ENCODE assay signal across 8 mouse cellular contexts in genomic region chr7:43466099-43466694, GRCm38 (mm10). TPM values are rescaled to one million over a fixed set of nuclear protein-coding genes. Genes with fewer than 3 reads are reported as not detected.
DNase-seq lines count a peak whose midpoint lies in the region; ATAC-seq lines count a peak whose summit lies in the region.

No protein-coding gene starts in this region.

- WGBS in hindbrain, embryonic 15.5 days: under 1% methylated on average over 30 of the region's 33 CpGs

- peak; percentile 68 for ATAC-seq in hindbrain, embryonic 15.5 days (ENCODE audit: low FRiP score, low read depth)

- no peaks in the 10 kb centered on the region for H3K9me3 ChIP-seq in hindbrain, embryonic 15.5 days
- no peaks in the 10 kb centered on the region for H3K9me3 ChIP-seq in megakaryocyte, embryonic 14.5 days

- peak overlapping the region; percentile 89 for H3K4me2 ChIP-seq in hindbrain, embryonic 15.5 days

- intact Hi-C loops in left cerebral cortex, postnatal 10 days (cut with DNase I): loop anchor here (10.0 kb wide), 1 partner anchor 181 kb away; no protein-coding TSS in a partner anchor

- H3K27ac ChIP-seq in hindbrain, embryonic 15.5 days (replicated peaks): peak overlapping the region; percentile 80

- H3K27me3 ChIP-seq in hindbrain, embryonic 15.5 days: 0 out of 2 replicates have a peak, but pooled peaks cover 7% of the 10 kb centered on the region
- H3K27me3 ChIP-seq in megakaryocyte, embryonic 14.5 days (replicated peaks): peaks cover 11% of the 10 kb centered on the region

- H3K9ac ChIP-seq in hindbrain, embryonic 15.5 days: peak overlapping the region; percentile 47

- H3K36me3 ChIP-seq in hindbrain, embryonic 15.5 days: no peaks in the 10 kb centered on the region
- H3K36me3 ChIP-seq in megakaryocyte, embryonic 14.5 days (replicated peaks; ENCODE audit: low read length): peaks cover 26% of the 10 kb centered on the region

- peak overlapping the region; percentile 59 for H3K4me3 ChIP-seq in hindbrain, embryonic 15.5 days
- peak overlapping the region; percentile 96 for H3K4me3 ChIP-seq in megakaryocyte, embryonic 14.5 days (replicated peaks)

- H3K4me1 ChIP-seq in hindbrain, embryonic 15.5 days (replicated peaks): peaks cover 10% of the 10 kb centered on the region
- peaks cover 37% of the 10 kb centered on the region for H3K4me1 ChIP-seq in megakaryocyte, embryonic 14.5 days

- DNase-seq in ZHBTc4 (ENCODE audit: low read depth, low spot score): peak; percentile 96
- DNase-seq in cerebellum, postnatal 25 days: peak; percentile 83 to 92
- DNase-seq in gastrocnemius, adult 18-20 months (ENCODE audit: low spot score): peak; percentile 75
- peak; percentile 55 to 93 for DNase-seq in left cerebral cortex, postnatal 10 days (ENCODE audit: extremely low spot score in 1 of 2, low spot score in 2 of 2)
- peak; percentile 76 to 80 for DNase-seq in right cerebral cortex, adult 2 months (ENCODE audit: low spot score in 2 of 2)
- peak; percentile 82 for DNase-seq in urinary bladder, postnatal 14 days (ENCODE audit: low spot score)

RNA-seq across cellular contexts. Expression of gene Vsig10l, which starts 3.2 kb away (rescaled TPM):
- total RNA-seq in gastrocnemius, adult 18-20 months (2021): under 1 TPM; 0.85 to 0.87 TPM
- 21.0 and 21.4 TPM in 2 replicates for polyA plus RNA-seq in hindbrain, embryonic 15.5 days (2015; fragmentation: Nextera tagmentation; extraction: Ambion mirVana)
- 1 to 10 TPM; 4.4 TPM for total RNA-seq in left cerebral cortex, postnatal 10 days (2021)
- polyA plus RNA-seq in megakaryocyte, embryonic 14.5 days (2012; ENCODE audit: insufficient read depth, low replicate concordance): 3.3 and 9.4 TPM in 2 replicates

RNA-seq across cellular contexts. Expression of gene Gm45233, which starts 22.3 kb away (rescaled TPM):
- under 1 TPM; 0.28 to 0.84 TPM for total RNA-seq in gastrocnemius, adult 18-20 months (2021)
- 0.41 TPM in 1 of 2 replicates, not detected in the other for polyA plus RNA-seq in hindbrain, embryonic 15.5 days (2015; fragmentation: Nextera tagmentation; extraction: Ambion mirVana)
- total RNA-seq in left cerebral cortex, postnatal 10 days (2021): 1 to 10 TPM in 1 of 2 experiments, under 1 TPM in 1; 0.79 to 1.4 TPM
- polyA plus RNA-seq in megakaryocyte, embryonic 14.5 days (2012; ENCODE audit: insufficient read depth, low replicate concordance): 0.75 TPM in 1 of 2 replicates, not detected in the other

RNA-seq across cellular contexts. Expression of gene Etfb, which starts 22.3 kb away (rescaled TPM):
- total RNA-seq in gastrocnemius, adult 18-20 months (2021): 100 to 1,000 TPM; 282 to 331 TPM
- 129 and 138 TPM in 2 replicates for polyA plus RNA-seq in hindbrain, embryonic 15.5 days (2015; fragmentation: Nextera tagmentation; extraction: Ambion mirVana)
- 10 to 100 TPM; 52.2 to 55.8 TPM for total RNA-seq in left cerebral cortex, postnatal 10 days (2021)
- polyA plus RNA-seq in megakaryocyte, embryonic 14.5 days (2012; ENCODE audit: insufficient read depth, low replicate concordance): 68.1 and 368 TPM in 2 replicates

RNA-seq across cellular contexts. Expression of gene Iglon5, which starts 23.7 kb away (rescaled TPM):
- total RNA-seq in gastrocnemius, adult 18-20 months (2021): under 1 TPM; 0.19 to 0.39 TPM
- polyA plus RNA-seq in hindbrain, embryonic 15.5 days (2015; fragmentation: Nextera tagmentation; extraction: Ambion mirVana): 9.6 and 10.7 TPM in 2 replicates
- 10 to 100 TPM; 46.4 to 47.7 TPM for total RNA-seq in left cerebral cortex, postnatal 10 days (2021)
- polyA plus RNA-seq in megakaryocyte, embryonic 14.5 days (2012; ENCODE audit: insufficient read depth, low replicate concordance): not detected in 2 replicates

RNA-seq across cellular contexts. Expression of gene Cldnd2, which starts 25.6 kb away (rescaled TPM):
- total RNA-seq in gastrocnemius, adult 18-20 months (2021): not detected
- not detected in 2 replicates for polyA plus RNA-seq in hindbrain, embryonic 15.5 days (2015; fragmentation: Nextera tagmentation; extraction: Ambion mirVana)
- total RNA-seq in left cerebral cortex, postnatal 10 days (2021): not detected
- polyA plus RNA-seq in megakaryocyte, embryonic 14.5 days (2012; ENCODE audit: insufficient read depth, low replicate concordance): not detected in 2 replicates

Comparison
In these comparisons a context has a peak if more than half of its experiments do, and no peak if none do; other contexts are left out.
1. Peak in every context shown above with its lines: DNase-seq, ATAC-seq, H3K4me3 ChIP-seq and H3K27ac ChIP-seq.
2. RNA of gene Etfb, which starts 22.3 kb away (total RNA-seq): 282 to 331 TPM in gastrocnemius, adult 18-20 months; 52.2 to 55.8 TPM in left cerebral cortex, postnatal 10 days; every median in the first group is over 4 times any median in the second.